Mouse (Mus musculus): ENCODE measurements at regions not wholly inside any gene's neighbourhood (a gene's known extent, or its start where the extent isn't known, plus 50 kb on each side); places are given as distances from the start of the nearest gene placed in this dataset.

GRCm38 (mm10) chr15:61599734-61600133, 676.9 kb upstream of the A1bg start:
- no peak for DNase-seq (ENCODE audit: low spot score in 2 of 2)

DNA sequence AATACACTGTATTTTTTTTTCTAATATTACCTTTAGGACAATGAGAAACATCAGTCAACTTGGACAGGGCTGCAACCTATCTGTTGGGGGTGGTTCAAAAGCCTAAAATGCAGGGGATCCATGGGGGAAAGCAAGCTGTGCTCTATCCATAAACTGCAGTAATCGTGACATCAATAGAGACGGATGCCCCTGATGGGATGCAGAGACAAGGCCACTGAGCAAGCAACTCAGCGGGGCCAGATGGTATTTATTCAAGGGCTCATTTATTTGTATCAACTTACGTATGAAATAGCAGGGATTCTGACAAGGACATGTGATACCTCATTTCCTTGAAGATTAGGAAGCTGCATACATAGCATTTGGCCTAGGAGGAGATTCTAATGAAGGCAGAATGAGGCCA, 673.5 kb upstream of the A1bg start:
- DNase-seq (ENCODE audit: low spot score in 2 of 2): no peak

- no peak for DNase-seq (ENCODE audit: low spot score in 2 of 2)
Measured at GRCm38 (mm10) chr15:61588956-61589355, 666.1 kb upstream of the A1bg start.

- DNase-seq (ENCODE audit: low spot score in 2 of 2): no peak
Measured at GRCm38 (mm10) chr15:61582335-61582734, 659.5 kb upstream of the A1bg start.

- DNase-seq (ENCODE audit: low spot score in 2 of 2): no peak
Measured at GRCm38 (mm10) chr15:61563347-61563746, 640.5 kb upstream of the A1bg start.

DNA sequence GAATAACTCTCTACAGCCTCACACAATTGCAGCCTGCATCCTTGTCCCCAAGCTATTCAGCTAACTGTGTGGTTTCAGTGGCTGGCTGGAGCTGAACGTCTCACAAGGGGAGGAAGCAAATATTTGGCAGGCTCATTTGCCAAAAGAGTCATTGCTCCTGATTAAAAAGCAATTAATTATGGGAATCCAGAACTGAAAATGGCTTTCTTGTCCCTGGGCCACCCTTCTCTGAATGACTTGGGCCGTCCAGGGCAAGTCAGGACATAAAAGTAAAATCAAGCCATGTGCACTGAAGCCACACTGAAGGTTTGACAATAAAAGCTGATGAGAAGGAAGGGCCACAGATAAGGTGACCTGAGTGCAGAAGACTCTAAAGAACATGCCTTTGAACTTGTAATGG, 639.4 kb upstream of the A1bg start:
- DNase-seq (ENCODE audit: low spot score in 2 of 2): no peak

DNA sequence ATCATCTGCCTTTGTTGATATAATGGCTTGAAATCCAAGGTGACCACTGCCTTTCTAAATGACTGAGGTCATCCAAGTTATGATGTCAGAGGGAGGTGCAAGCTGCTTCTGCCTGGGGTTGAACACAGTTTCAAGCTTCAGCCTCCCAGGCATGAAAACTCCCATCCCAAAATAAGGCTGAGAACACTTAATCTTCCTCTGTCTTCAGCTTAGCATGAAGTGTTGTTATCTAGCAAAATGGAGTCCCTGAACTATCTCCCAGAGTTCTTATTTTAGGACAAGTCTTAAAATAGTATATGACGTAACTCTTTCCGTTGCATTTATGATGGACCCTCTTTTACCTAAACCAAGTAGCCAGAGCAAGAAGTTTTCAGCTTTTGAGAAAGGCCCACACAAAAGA, 631.1 kb upstream of the A1bg start:
- no peak for DNase-seq (ENCODE audit: low spot score in 2 of 2)

GRCm38 (mm10) chr15:61553081-61553680, 630.4 kb upstream of the A1bg start:
- DNase-seq (ENCODE audit: low spot score in 2 of 2): no peak

GRCm38 (mm10) chr15:61551206-61551605, 628.4 kb upstream of the A1bg start:
- DNase-seq (ENCODE audit: low spot score in 2 of 2): no peak

GRCm38 (mm10) chr15:61548400-61548799, 625.6 kb upstream of the A1bg start:
- DNase-seq (ENCODE audit: low spot score in 2 of 2): no peak

DNA sequence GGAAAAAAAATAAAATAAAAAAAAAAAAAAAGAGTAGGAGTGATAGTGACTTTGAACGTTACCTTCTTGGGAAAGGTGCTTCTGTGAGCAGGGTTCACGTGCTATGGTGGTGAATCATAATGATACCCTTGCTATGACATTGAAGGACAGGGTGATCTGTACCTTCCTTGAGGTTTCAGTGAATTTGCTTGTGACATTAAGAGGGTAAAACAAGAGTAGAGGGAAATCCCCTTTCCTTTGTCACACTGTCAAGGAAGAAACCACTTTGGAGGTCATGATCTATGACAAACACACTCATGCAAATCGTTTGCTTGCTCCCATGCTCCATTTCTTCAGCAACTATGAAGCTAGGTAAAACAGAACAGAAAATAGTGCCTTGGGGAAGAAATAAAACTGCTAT, 623.8 kb upstream of the A1bg start:
- DNase-seq (ENCODE audit: low spot score in 2 of 2): no peak

DNA sequence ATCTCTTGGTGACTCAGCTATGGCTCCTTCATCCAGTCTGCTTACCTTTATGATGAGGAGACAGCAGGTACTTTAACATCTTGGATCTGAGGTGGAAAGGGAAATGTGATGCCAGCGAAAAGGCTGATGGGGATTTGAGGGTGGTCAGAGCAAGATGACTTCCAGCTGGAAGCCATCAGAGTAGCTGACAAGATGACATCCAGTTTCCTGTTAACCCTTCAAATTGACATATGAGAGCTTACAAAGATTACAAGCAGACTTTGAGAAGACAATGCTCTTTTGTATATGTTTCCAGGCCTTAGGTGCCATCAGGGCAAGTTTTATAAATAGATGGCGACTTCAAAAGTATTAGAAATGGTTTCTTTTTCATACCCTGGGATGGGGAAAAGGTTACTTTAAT, 621.3 kb upstream of the A1bg start:
- no peak for DNase-seq (ENCODE audit: low spot score in 2 of 2)

- no peak for DNase-seq (ENCODE audit: low spot score in 2 of 2)
Measured at GRCm38 (mm10) chr15:61541643-61542042, 618.8 kb upstream of the A1bg start.

DNA sequence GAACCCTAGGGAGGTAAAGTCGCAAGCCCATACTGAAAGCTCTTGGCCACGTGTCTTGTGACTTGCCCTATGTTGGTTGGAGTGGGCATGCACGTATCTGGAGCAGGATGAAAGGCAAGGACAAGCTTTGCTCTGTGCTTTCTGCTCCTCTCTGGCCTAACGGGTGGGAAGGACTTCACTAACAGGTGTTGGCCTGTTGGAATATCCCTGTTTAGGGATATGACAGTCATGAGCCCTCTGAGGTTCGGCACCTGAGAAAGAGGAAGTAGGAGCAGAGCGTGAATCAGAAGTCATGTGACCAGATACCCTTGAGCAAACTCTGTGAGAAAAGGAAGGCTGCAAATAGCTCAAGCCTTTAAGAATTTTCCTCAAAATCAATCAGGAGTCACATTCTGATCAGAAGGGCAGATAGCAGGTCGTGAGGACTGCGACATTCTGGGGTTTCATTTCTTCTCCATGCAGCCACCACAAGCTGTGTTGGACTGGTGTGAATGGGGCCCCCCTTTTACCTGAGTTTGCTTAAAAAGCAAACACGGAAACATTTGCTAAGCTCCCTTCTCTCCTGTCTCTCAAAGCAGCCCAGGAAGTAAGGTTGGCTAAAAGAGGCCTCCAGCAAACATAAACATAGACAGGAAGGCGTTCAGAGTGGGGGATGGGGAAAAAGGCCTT, 618.1 kb upstream of the A1bg start:
- DNase-seq (ENCODE audit: low spot score in 2 of 2): no peak

GRCm38 (mm10) chr15:61538930-61539329, 616.1 kb upstream of the A1bg start:
- DNase-seq (ENCODE audit: low spot score in 2 of 2): no peak

GRCm38 (mm10) chr15:61538169-61538755, 615.5 kb upstream of the A1bg start:
- no peak for DNase-seq (ENCODE audit: low spot score in 2 of 2)

DNA sequence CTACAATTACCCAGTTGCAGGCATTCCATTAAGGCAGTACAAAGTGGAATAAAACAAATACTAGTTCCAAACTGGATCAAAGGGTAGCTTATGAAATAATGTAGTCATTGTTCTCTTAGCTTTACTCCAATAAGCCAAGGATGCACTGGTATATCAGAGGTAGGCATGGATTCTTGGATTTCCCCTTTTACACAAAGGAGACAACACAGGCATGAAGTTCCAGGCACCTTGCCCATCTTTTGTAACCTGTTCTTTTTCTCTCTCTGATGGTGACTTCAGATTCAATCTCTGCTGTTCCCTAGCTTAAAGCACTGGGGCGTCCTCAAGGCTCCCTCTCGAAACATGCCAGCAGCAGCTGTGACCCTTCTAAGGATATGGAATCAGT, 613.5 kb upstream of the A1bg start:
- no peak for DNase-seq (ENCODE audit: low spot score in 2 of 2)

DNA sequence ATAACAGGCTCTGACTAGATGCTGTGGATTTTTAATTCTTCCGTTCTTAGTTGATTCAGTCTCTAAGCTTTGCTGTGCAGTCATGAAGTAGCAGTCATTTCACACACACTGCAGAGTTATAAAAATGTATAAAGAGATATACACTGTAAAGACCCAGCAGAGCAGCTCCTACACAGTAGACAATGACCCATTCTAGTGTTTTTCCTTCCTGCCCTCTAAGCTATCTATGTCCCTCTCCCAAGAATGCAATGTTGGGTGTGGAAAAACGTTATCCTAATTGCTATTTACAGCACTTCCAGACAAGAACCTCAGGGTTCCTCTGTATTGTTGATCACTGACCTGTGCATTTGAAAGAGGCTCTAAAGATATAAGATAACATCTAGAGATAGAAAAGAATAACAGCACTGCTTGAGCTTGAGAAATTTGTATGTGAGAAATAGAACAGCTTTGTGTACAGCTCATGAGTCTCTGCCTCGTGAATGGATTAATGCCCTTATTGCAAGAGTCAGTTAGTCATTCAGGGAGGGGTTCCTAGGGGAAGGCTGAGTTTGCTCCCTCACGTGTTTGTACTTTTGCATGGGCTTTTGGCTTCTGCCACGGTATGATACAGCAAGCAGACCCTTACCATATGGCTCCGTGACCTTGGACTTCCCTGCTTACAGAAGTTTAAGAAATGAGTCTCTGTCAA, 613.0 kb upstream of the A1bg start:
- no peak for DNase-seq (ENCODE audit: low spot score in 2 of 2)

DNA sequence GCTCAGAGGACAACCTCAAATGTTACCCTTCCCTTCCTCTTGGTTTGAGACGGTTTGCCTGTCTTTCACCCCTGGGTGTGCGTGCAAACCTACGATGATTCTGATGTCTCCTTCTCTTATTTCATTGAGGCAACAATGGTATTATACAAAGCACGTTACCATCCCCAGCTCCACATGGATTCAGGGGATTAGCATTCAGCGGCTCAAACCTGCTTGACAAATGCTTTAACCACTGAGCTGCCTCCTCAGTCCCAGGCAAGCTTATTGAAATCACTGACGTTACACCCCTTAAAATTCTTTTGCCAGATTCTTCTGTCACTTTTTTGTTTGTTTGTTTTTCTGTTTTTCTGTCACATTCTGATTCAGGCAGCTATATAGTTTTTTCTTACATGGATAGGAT, 612.4 kb upstream of the A1bg start:
- no peak for DNase-seq (ENCODE audit: low spot score in 2 of 2)

DNA sequence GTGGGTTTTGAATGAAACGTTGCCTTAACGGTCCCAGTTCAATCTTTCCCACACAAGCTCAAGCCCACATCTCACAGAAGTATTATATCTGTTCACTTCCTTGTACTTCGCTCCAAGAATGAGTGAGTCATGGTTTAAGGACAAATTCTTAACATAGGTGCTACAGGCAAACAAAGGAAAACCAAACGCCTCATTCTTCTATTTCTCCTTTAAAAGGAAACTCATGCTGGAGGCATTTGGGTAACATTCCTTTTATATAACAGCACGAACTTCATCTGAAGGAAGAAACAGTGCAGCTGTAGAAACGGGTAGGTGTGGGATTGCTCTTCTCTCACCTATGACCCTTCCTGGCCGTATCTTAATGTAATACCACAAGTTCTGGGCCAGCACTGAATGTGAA, 610.0 kb upstream of the A1bg start:
- no peak for DNase-seq (ENCODE audit: low spot score in 2 of 2)

DNA sequence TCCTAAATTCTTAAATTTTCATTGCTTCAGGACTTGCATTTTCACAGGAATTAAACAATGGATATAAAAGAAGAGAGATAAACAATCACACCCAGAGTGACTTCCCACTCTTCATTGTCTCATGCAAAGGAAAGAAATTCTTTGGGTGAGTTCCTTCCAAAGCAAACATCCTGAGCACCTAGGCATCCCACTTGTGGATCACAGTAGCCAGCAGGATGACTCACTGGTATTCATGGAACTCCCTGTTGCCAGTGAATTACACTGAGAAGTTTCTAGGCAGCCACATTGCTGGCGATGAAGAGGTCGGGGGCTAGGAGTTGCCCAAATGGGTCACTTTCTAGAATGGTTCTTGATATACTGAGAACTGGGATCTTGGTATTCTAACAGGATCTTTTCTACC, 609.2 kb upstream of the A1bg start:
- no peak for DNase-seq (ENCODE audit: low spot score in 2 of 2)

DNA sequence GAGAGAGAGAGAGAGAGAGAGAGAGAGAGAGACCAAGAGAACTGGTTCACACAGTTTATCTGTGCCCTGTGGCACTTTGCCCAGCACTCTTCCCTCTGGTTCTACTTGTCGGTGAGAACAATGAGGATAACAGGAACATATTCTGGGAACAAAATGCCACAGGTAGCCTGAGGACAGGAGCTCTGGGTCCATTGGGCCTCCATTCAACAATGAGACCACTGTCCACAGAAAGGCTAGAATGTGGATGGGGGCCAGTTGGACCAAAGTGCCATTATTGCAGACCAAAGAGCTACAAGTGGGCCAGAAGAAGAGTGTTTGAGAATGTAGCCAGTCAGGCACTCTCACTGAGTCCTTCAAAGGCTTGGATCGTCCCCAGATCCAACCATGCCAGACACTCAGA, 600.2 kb upstream of the A1bg start:
- DNase-seq (ENCODE audit: low spot score in 2 of 2): no peak

All from adrenal gland, adult 18-20 months (tissue).